Mouse (Mus musculus) gastrocnemius, postnatal 36 days (tissue): ENCODE results near the gene Svs2. TPM values are rescaled to one million over a fixed set of nuclear protein-coding genes. Genes with fewer than 3 reads are reported as not detected.

Source experiments
- total RNA-seq, 2 experiments: library from RNA; stranded (reverse); gene quantifications; 2 replicates each; pipeline ENCODE4 v1.2.3; 2021

The Svs2 gene
- total RNA-seq, 2 experiments from 2014 or later, result not detected

Other genes with a start within 250 kb of the Svs2 start
- gene Ywhab, start 243.5 kb downstream of the Svs2 start, total RNA-seq, result 10 to 100 TPM; 34.7 to 37.9 TPM
- under 1 TPM in 1 of 2 experiments, not detected in 1; 0.54 TPM for gene Pabpc1l, start 213.0 kb downstream of the Svs2 start, total RNA-seq
- 1 to 10 TPM; 6.1 to 9.8 TPM for gene Stk4, start 168.1 kb downstream of the Svs2 start, total RNA-seq
- gene Tomm34, start 167.3 kb downstream of the Svs2 start, total RNA-seq, result 10 to 100 TPM; 10.4 to 11.4 TPM
- gene Kcns1, start 67.4 kb downstream of the Svs2 start, total RNA-seq, result under 1 TPM; 0.46 to 0.67 TPM
- gene Wfdc5, start 55.7 kb downstream of the Svs2 start, total RNA-seq, result under 1 TPM in 1 of 2 experiments, not detected in 1; 0.20 TPM
- not detected for gene Wfdc12, start 47.9 kb downstream of the Svs2 start, total RNA-seq
- not detected for gene Wfdc15a, start 38.3 kb downstream of the Svs2 start, total RNA-seq
- gene Wfdc15b, start 16.8 kb downstream of the Svs2 start, total RNA-seq, result not detected
- gene Svs3b, start 18.2 kb upstream of the Svs2 start, total RNA-seq, result not detected
- not detected for gene Svs4, start 40.0 kb upstream of the Svs2 start, total RNA-seq
- not detected for gene Svs3a, start 50.8 kb upstream of the Svs2 start, total RNA-seq
- not detected for gene Svs6, start 78.3 kb upstream of the Svs2 start, total RNA-seq
- not detected for gene Svs5, start 94.3 kb upstream of the Svs2 start, total RNA-seq
- gene Slpi, start 150.6 kb upstream of the Svs2 start, total RNA-seq, result 1 to 10 TPM in 1 of 2 experiments, not detected in 1; 1.1 TPM
- gene Rbpjl, start 164.7 kb upstream of the Svs2 start, total RNA-seq, result not detected
- 1 to 10 TPM; 1.5 to 1.7 TPM for gene Matn4, start 166.7 kb upstream of the Svs2 start, total RNA-seq
- 10 to 100 TPM; 36.5 to 50.3 TPM for gene Sdc4, start 205.4 kb upstream of the Svs2 start, total RNA-seq
- gene Sys1, start 218.5 kb upstream of the Svs2 start, total RNA-seq, result 10 to 100 TPM; 17.2 to 20.3 TPM
- gene Gm20458, start 222.5 kb upstream of the Svs2 start, total RNA-seq, result 1 to 10 TPM; 2.5 to 5.3 TPM
- not detected for gene Trp53tg5, start 235.3 kb upstream of the Svs2 start, total RNA-seq
- 10 to 100 TPM; 24.6 to 25.8 TPM for gene Dbndd2, start 247.6 kb upstream of the Svs2 start, total RNA-seq